Mouse (Mus musculus): ENCODE measurements around the gene Trim9. TPM values are rescaled to one million over a fixed set of nuclear protein-coding genes. Genes with fewer than 3 reads are reported as not detected.

Gene Trim9
- polyA plus RNA-seq (2015; fragmentation: Nextera tagmentation; extraction: Ambion mirVana), result 0.32 and 0.64 TPM in 2 replicates

DNA sequence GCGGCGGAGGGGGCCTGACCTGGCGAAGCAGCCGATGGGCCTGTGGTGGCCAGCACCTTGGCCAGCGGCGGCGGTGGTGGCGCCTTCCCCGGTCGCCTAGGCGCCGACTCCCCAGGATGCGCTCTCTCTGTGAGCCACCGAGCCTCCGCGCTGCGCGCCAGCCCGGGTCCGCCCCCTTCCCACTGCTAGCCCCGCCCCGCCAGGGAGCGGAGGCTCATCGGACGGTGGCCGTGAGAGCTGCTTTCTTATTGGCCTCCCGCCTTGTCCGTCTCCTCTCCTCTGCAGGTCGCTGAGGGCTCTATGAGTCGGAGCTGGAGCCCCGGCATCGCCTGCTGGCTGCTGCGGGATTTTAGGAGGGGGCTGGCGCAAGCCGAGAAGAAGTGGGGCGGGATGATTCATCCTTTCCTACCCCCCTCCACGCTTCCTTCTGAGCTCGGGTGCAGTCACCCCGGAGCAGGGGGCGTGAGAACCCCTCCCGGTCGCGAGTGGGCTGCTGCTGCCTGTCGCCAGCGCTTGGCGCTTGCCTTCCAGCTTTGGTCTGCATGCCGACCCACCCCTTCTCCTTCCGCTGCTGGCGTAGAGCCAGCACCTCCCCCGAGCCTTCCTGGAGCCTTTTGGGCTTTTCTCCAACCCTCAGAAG lies at the start of gene Trim9:
Gene Trim9 (minus strand): TSS at position 413 of the 640 bp plus-strand sequence.
- no peaks in the 10 kb centered on the region for H3K36me3 ChIP-seq (ENCODE audit: control insufficient read depth, insufficient read depth, low read length)
- H3K4me3 ChIP-seq (ENCODE audit: low read depth, low read length), result peak within 1 kb of the TSS; percentile 58
- DNase-seq (ENCODE audit: low spot score), result peak; percentile 89
- peak within 1 kb of the TSS; percentile 93 for H3K4me2 ChIP-seq (replicated peaks; ENCODE audit: low read depth)
- peaks cover 12% of the 10 kb centered on the region for H3K27me3 ChIP-seq (ENCODE audit: control insufficient read depth, insufficient read depth, low read length)
- 0 out of 2 replicates have a peak, but pooled peaks have one; percentile 4 for TF ChIP-seq CTCF (IDR thresholded peaks at IDR 0.05; ENCODE audit: low read depth)
- no peak for TF ChIP-seq EP300 (optimal IDR thresholded peaks at IDR 0.05)
- H3K27ac ChIP-seq (replicated peaks), result no peak within 1 kb of the TSS
- H3K9ac ChIP-seq (ENCODE audit: low read length), result peak within 1 kb of the TSS; percentile 48
- peak; percentile 98 for ATAC-seq (ENCODE audit: low FRiP score, low TSS enrichment)
- no peaks in the 10 kb centered on the region for H3K4me1 ChIP-seq (replicated peaks; ENCODE audit: control insufficient read depth, insufficient read depth)
- no peaks in the 10 kb centered on the region for H3K9me3 ChIP-seq (ENCODE audit: control insufficient read depth, low read length)
- under 1% methylated on average over 49 of the region's 50 CpGs for WGBS

DNA sequence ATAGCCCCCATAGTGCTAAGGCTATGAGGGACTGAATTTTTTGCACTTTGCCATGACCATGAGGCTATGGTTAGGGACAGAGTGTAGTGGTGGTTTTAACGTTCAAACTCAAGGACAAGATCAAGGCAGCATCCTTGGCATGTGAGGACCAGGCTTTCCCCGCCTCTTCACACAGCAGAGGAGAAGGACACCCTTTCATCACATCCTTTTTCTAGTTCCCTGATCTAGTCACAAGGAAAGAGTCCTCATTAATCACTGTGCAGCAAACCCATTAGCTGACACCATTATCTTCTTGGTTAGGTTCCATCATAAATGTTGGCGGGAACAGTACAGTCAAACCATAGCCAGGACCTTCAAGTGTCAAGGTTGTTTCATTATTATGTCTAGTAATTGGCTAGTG lies 47.6 kb upstream of the Trim9 start:
- Histone ChIP-seq H3K4me2 (replicated peaks; ENCODE audit: low read depth) (no peak overlapping the region), H3K27ac (replicated peaks) (no peak overlapping the region), H3K36me3 (ENCODE audit: control insufficient read depth, insufficient read depth, low read length) (no peaks in the 10 kb centered on the region), H3K9me3 (ENCODE audit: control insufficient read depth, low read length) (no peaks in the 10 kb centered on the region), H3K4me3 (ENCODE audit: low read depth, low read length) (no peak overlapping the region), H3K27me3 (ENCODE audit: control insufficient read depth, insufficient read depth, low read length) (no peaks in the 10 kb centered on the region), H3K9ac (ENCODE audit: low read length) (no peak overlapping the region), H3K4me1 (replicated peaks; ENCODE audit: control insufficient read depth, insufficient read depth) (no peaks in the 10 kb centered on the region)
- TF ChIP-seq EP300 (optimal IDR thresholded peaks at IDR 0.05), result no peak
- TF ChIP-seq CTCF (IDR thresholded peaks at IDR 0.05; ENCODE audit: low read depth), result no peak
- ATAC-seq (ENCODE audit: low FRiP score, low TSS enrichment), result no peak
- DNase-seq (ENCODE audit: low spot score), result no peak
- WGBS, result 73% methylated on average over 3 of the region's 3 CpGs

DNA sequence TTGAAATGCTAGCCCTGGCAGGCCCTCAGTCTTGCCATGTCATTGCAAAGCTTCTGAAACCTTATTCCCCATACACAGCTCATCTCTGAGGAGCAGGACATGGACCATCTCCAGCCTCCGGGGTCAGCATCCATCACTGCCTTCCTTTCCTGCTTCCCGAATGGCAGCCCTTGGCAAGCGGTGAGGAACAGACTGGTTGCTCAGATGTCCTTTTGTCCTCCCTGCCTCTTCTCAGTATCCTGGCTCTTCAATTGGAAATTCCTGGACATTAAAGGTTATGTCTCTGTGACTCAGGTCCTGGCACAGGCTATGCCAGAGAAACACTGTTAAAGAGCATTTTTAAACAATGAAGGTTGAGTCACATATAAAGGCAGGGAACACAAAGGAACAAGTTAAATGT lies 43.8 kb upstream of the Trim9 start:
- Histone ChIP-seq H3K4me1 (replicated peaks; ENCODE audit: control insufficient read depth, insufficient read depth) (no peaks in the 10 kb centered on the region), H3K27me3 (ENCODE audit: control insufficient read depth, insufficient read depth, low read length) (no peaks in the 10 kb centered on the region), H3K36me3 (ENCODE audit: control insufficient read depth, insufficient read depth, low read length) (no peaks in the 10 kb centered on the region), H3K9me3 (ENCODE audit: control insufficient read depth, low read length) (no peaks in the 10 kb centered on the region), H3K4me2 (replicated peaks; ENCODE audit: low read depth) (no peak overlapping the region), H3K27ac (replicated peaks) (no peak overlapping the region), H3K9ac (ENCODE audit: low read length) (no peak overlapping the region), H3K4me3 (ENCODE audit: low read depth, low read length) (no peak overlapping the region)
- TF ChIP-seq CTCF (IDR thresholded peaks at IDR 0.05; ENCODE audit: low read depth) (no peak), EP300 (optimal IDR thresholded peaks at IDR 0.05) (no peak)
- no peak for DNase-seq (ENCODE audit: low spot score)
- no peak for ATAC-seq (ENCODE audit: low FRiP score, low TSS enrichment)
- WGBS, result 86% methylated on average over 3 of the region's 3 CpGs

DNA sequence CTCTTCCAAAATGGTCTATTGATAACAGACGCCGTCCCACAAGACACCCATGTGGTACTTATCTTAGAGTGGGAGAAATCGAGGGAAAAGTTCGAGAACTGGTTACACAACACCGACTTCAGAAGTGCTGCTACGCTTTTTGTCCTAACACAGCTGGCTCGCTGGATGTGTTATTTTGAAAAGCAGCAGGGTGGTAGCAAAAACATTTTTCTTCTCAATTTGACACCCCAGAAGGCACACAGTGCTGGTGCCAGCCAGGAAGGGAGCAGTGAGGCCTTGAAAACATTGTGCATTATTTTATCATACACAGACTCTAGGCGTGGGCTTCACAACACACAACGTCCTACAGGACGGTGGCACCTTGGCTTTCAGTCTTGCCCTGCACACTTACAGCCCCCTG lies 27.6 kb upstream of the Trim9 start:
- Histone ChIP-seq H3K4me3 (ENCODE audit: low read depth, low read length) (no peak overlapping the region), H3K27me3 (ENCODE audit: control insufficient read depth, insufficient read depth, low read length) (no peaks in the 10 kb centered on the region), H3K27ac (replicated peaks) (no peak overlapping the region), H3K4me1 (replicated peaks; ENCODE audit: control insufficient read depth, insufficient read depth) (no peaks in the 10 kb centered on the region), H3K4me2 (replicated peaks; ENCODE audit: low read depth) (no peak overlapping the region), H3K9me3 (ENCODE audit: control insufficient read depth, low read length) (no peaks in the 10 kb centered on the region), H3K9ac (ENCODE audit: low read length) (no peak overlapping the region), H3K36me3 (ENCODE audit: control insufficient read depth, insufficient read depth, low read length) (no peaks in the 10 kb centered on the region)
- TF ChIP-seq CTCF (IDR thresholded peaks at IDR 0.05; ENCODE audit: low read depth) (no peak), EP300 (optimal IDR thresholded peaks at IDR 0.05) (no peak)
- ATAC-seq (ENCODE audit: low FRiP score, low TSS enrichment) (no peak), DNase-seq (ENCODE audit: low spot score) (no peak)
- 76% methylated on average over 10 of the region's 10 CpGs for WGBS

DNA sequence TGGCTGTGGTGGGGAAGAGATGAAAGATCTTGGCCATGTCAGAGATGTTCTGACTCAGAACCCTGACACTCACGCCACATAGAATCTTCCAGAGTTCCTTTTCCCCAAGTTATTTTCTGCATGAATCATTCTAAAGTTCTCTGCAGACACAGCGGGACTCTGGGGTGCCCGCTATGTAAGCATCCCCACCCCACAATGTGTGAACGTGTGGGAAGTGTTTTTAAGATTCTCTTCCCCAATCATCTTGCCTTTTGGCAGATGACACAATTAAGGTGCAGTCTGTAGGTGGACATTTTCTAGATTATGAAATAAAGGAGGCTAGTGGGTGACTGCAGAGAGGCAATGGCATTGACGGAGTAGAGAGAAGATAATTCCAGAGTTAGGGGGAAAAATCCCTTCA lies 25.5 kb upstream of the Trim9 start:
- H3K27ac ChIP-seq (replicated peaks), result no peak overlapping the region
- 77% methylated on average over 5 of the region's 5 CpGs for WGBS

DNA sequence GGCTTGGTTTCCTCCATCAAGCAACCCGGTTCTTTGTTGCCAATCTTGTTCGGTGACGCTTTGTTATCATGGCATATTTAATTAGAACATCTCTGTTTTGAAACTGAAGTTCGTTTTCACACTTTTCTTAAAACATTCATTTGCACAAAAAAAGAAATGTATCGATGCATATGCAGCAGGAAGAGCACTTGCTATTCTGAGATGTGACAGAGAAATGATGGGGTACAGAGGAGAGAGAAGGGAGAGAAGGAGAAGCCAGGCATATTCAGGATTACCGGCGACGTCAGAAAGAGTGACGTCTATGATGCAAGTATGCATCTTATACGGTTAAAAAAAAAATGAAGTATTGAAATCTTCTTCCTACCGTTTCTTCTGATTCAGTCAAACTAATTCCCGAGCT lies 21.9 kb upstream of the Trim9 start:
- Histone ChIP-seq H3K9me3 (ENCODE audit: control insufficient read depth, low read length) (no peaks in the 10 kb centered on the region), H3K4me2 (replicated peaks; ENCODE audit: low read depth) (no peak overlapping the region), H3K27ac (replicated peaks) (no peak overlapping the region), H3K27me3 (ENCODE audit: control insufficient read depth, insufficient read depth, low read length) (no peaks in the 10 kb centered on the region), H3K36me3 (ENCODE audit: control insufficient read depth, insufficient read depth, low read length) (no peaks in the 10 kb centered on the region), H3K4me3 (ENCODE audit: low read depth, low read length) (no peak overlapping the region), H3K9ac (ENCODE audit: low read length) (no peak overlapping the region), H3K4me1 (replicated peaks; ENCODE audit: control insufficient read depth, insufficient read depth) (no peaks in the 10 kb centered on the region)
- DNase-seq (ENCODE audit: low spot score), result no peak
- no peak for ATAC-seq (ENCODE audit: low FRiP score, low TSS enrichment)
- WGBS, result 83% methylated on average over 12 of the region's 12 CpGs
- no peak for TF ChIP-seq EP300 (optimal IDR thresholded peaks at IDR 0.05)
- TF ChIP-seq CTCF (IDR thresholded peaks at IDR 0.05; ENCODE audit: low read depth), result no peak

More for the DNA sequence above, 25.5 kb upstream of the Trim9 start:
- Histone ChIP-seq H3K4me3 (ENCODE audit: low read depth, low read length) (no peak overlapping the region), H3K4me1 (replicated peaks; ENCODE audit: control insufficient read depth, insufficient read depth) (no peaks in the 10 kb centered on the region), H3K27me3 (ENCODE audit: control insufficient read depth, insufficient read depth, low read length) (no peaks in the 10 kb centered on the region), H3K36me3 (ENCODE audit: control insufficient read depth, insufficient read depth, low read length) (no peaks in the 10 kb centered on the region), H3K9me3 (ENCODE audit: control insufficient read depth, low read length) (no peaks in the 10 kb centered on the region), H3K9ac (ENCODE audit: low read length) (no peak overlapping the region), H3K4me2 (replicated peaks; ENCODE audit: low read depth) (no peak overlapping the region)
- DNase-seq (ENCODE audit: low spot score) (no peak), ATAC-seq (ENCODE audit: low FRiP score, low TSS enrichment) (no peak)
- TF ChIP-seq EP300 (optimal IDR thresholded peaks at IDR 0.05) (no peak), CTCF (IDR thresholded peaks at IDR 0.05; ENCODE audit: low read depth) (no peak)

Measured in stomach, postnatal 0 days (tissue).